Mouse (Mus musculus): Measurements from ENCODE around the gene Vsir. TPM values are rescaled to one million over a fixed set of nuclear protein-coding genes. Genes with fewer than 3 reads are reported as not detected.

The Vsir gene
- polyA plus RNA-seq, 1 experiment from 2014 or later: 3.7 TPM

- Histone ChIP-seq H3K27ac (no peak overlapping the region), H3K9ac (ENCODE audit: low read depth, low read length) (no peak overlapping the region), H3K4me2 (ENCODE audit: low read length) (peak overlapping the region; percentile 53), H3K27me3 (ENCODE audit: insufficient read depth, low read length) (0 out of 2 replicates have a peak, but pooled peaks cover 2% of the 10 kb centered on the region), H3K4me1 (replicated peaks; ENCODE audit: insufficient read depth, low read length) (peaks cover 17% of the 10 kb centered on the region), H3K36me3 (ENCODE audit: insufficient read depth, low read length) (no peaks in the 10 kb centered on the region), H3K9me3 (replicated peaks; ENCODE audit: low read length) (no peaks in the 10 kb centered on the region), H3K4me3 (replicated peaks; ENCODE audit: low read depth, low read length) (no peak overlapping the region)
- no peak for ATAC-seq (replicated peaks; ENCODE audit: low FRiP score, low read depth)
- no peak for TF ChIP-seq CTCF (IDR thresholded peaks at IDR 0.05; ENCODE audit: low read depth)
- DNase-seq (ENCODE audit: low spot score): no peak
- WGBS: 59% methylated on average over 9 of the region's 9 CpGs
Observed at GRCm38 (mm10) chr10:60347768-60348610, 1.3 kb downstream of the Vsir start.

- ATAC-seq (replicated peaks; ENCODE audit: low FRiP score, low read depth) (no peak), DNase-seq (ENCODE audit: low spot score) (no peak)
- peaks cover 17% of the 10 kb centered on the region for H3K4me1 ChIP-seq (replicated peaks; ENCODE audit: insufficient read depth, low read length)
- 0 out of 2 replicates have a peak overlapping the region, but pooled peaks have one; percentile 2 for H3K4me2 ChIP-seq (ENCODE audit: low read length)
- no peaks in the 10 kb centered on the region for H3K9me3 ChIP-seq (replicated peaks; ENCODE audit: low read length)
- no peak overlapping the region for H3K9ac ChIP-seq (ENCODE audit: low read depth, low read length)
- TF ChIP-seq CTCF (IDR thresholded peaks at IDR 0.05; ENCODE audit: low read depth): no peak
- H3K27ac ChIP-seq: no peak overlapping the region
- H3K4me3 ChIP-seq (replicated peaks; ENCODE audit: low read depth, low read length): no peak overlapping the region
- no peaks in the 10 kb centered on the region for H3K36me3 ChIP-seq (ENCODE audit: insufficient read depth, low read length)
- 45% methylated on average over 6 of the region's 6 CpGs for WGBS
- 0 out of 2 replicates have a peak, but pooled peaks cover 2% of the 10 kb centered on the region for H3K27me3 ChIP-seq (ENCODE audit: insufficient read depth, low read length)
Observed at GRCm38 (mm10) chr10:60349056-60349455, 2.4 kb downstream of the Vsir start.

- Histone ChIP-seq H3K27me3 (ENCODE audit: insufficient read depth, low read length) (0 out of 2 replicates have a peak, but pooled peaks cover 2% of the 10 kb centered on the region), H3K4me2 (ENCODE audit: low read length) (no peak overlapping the region), H3K4me3 (replicated peaks; ENCODE audit: low read depth, low read length) (no peak overlapping the region), H3K9ac (ENCODE audit: low read depth, low read length) (no peak overlapping the region), H3K36me3 (ENCODE audit: insufficient read depth, low read length) (no peaks in the 10 kb centered on the region), H3K4me1 (replicated peaks; ENCODE audit: insufficient read depth, low read length) (peaks cover 17% of the 10 kb centered on the region), H3K9me3 (replicated peaks; ENCODE audit: low read length) (no peaks in the 10 kb centered on the region), H3K27ac (no peak overlapping the region)
- no peak for TF ChIP-seq CTCF (IDR thresholded peaks at IDR 0.05; ENCODE audit: low read depth)
- DNase-seq (ENCODE audit: low spot score): no peak
- ATAC-seq (replicated peaks; ENCODE audit: low FRiP score, low read depth): no peak
- 90% methylated on average over 5 of the region's 5 CpGs for WGBS
Observed at GRCm38 (mm10) chr10:60349644-60350043, 3.0 kb downstream of the Vsir start.

- H3K27ac ChIP-seq: peak overlapping the region; percentile 37; the same call in 1 of the 2 replicates
- no peaks in the 10 kb centered on the region for H3K9me3 ChIP-seq (replicated peaks; ENCODE audit: low read length)
- no peak overlapping the region for H3K9ac ChIP-seq (ENCODE audit: low read depth, low read length)
- H3K4me1 ChIP-seq (replicated peaks; ENCODE audit: insufficient read depth, low read length): peaks cover 17% of the 10 kb centered on the region
- H3K36me3 ChIP-seq (ENCODE audit: insufficient read depth, low read length): no peaks in the 10 kb centered on the region
- H3K4me2 ChIP-seq (ENCODE audit: low read length): peak overlapping the region; percentile 31
- WGBS: 38% methylated on average over 5 of the region's 5 CpGs
- 0 out of 2 replicates have a peak overlapping the region, but pooled peaks have one; percentile 11 for H3K4me3 ChIP-seq (replicated peaks; ENCODE audit: low read depth, low read length)
- no peak for ATAC-seq (replicated peaks; ENCODE audit: low FRiP score, low read depth)
- DNase-seq (ENCODE audit: low spot score): no peak
- H3K27me3 ChIP-seq (ENCODE audit: insufficient read depth, low read length): 0 out of 2 replicates have a peak, but pooled peaks cover 2% of the 10 kb centered on the region
- TF ChIP-seq CTCF (IDR thresholded peaks at IDR 0.05; ENCODE audit: low read depth): no peak
Observed at GRCm38 (mm10) chr10:60350077-60350804, 3.6 kb downstream of the Vsir start.

- Histone ChIP-seq H3K9ac (ENCODE audit: low read depth, low read length) (no peak overlapping the region), H3K4me3 (replicated peaks; ENCODE audit: low read depth, low read length) (0 out of 2 replicates have a peak overlapping the region, but pooled peaks have one; percentile 11), H3K36me3 (ENCODE audit: insufficient read depth, low read length) (no peaks in the 10 kb centered on the region), H3K9me3 (replicated peaks; ENCODE audit: low read length) (no peaks in the 10 kb centered on the region), H3K4me1 (replicated peaks; ENCODE audit: insufficient read depth, low read length) (peaks cover 17% of the 10 kb centered on the region), H3K27me3 (ENCODE audit: insufficient read depth, low read length) (0 out of 2 replicates have a peak, but pooled peaks cover 2% of the 10 kb centered on the region), H3K4me2 (ENCODE audit: low read length) (peak overlapping the region; percentile 31), H3K27ac (peak overlapping the region; percentile 82)
- ATAC-seq (replicated peaks; ENCODE audit: low FRiP score, low read depth) (0 out of 2 replicates have a peak, but pooled peaks have one; percentile 23), DNase-seq (ENCODE audit: low spot score) (peak; percentile 93)
- no peak for TF ChIP-seq CTCF (IDR thresholded peaks at IDR 0.05; ENCODE audit: low read depth)
- WGBS: 22% methylated on average over 3 of the region's 3 CpGs
Observed at GRCm38 (mm10) chr10:60350805-60351167, 4.1 kb downstream of the Vsir start.

- 17% methylated on average over 3 of the region's 3 CpGs for WGBS
- ATAC-seq (replicated peaks; ENCODE audit: low FRiP score, low read depth): no peak; the same call in 1 of the 2 replicates
Observed at GRCm38 (mm10) chr10:60351248-60351647, 4.6 kb downstream of the Vsir start.

More at GRCm38 (mm10) chr10:60351248-60351647, 4.6 kb downstream of the Vsir start:
- Histone ChIP-seq H3K9ac (ENCODE audit: low read depth, low read length) (no peak overlapping the region), H3K9me3 (replicated peaks; ENCODE audit: low read length) (no peaks in the 10 kb centered on the region), H3K27me3 (ENCODE audit: insufficient read depth, low read length) (0 out of 2 replicates have a peak, but pooled peaks cover 2% of the 10 kb centered on the region), H3K36me3 (ENCODE audit: insufficient read depth, low read length) (no peaks in the 10 kb centered on the region), H3K27ac (peak overlapping the region; percentile 82), H3K4me3 (replicated peaks; ENCODE audit: low read depth, low read length) (no peak overlapping the region), H3K4me1 (replicated peaks; ENCODE audit: insufficient read depth, low read length) (peaks cover 16% of the 10 kb centered on the region), H3K4me2 (ENCODE audit: low read length) (peak overlapping the region; percentile 31)
- no peak for DNase-seq (ENCODE audit: low spot score)
- TF ChIP-seq CTCF (IDR thresholded peaks at IDR 0.05; ENCODE audit: low read depth): no peak

Measured in kidney, postnatal 0 days (tissue).